Mouse (Mus musculus): Measurements from ENCODE around the gene Lgals3bp.

- TF ChIP-seq CTCF (IDR thresholded peaks at IDR 0.05) = no peak
- no peak for TF ChIP-seq EP300 (IDR thresholded peaks at IDR 0.05; ENCODE audit: insufficient read depth, low read depth, low read length)
Measured at GRCm38 (mm10) chr11:118410073-118410444, 8.2 kb upstream of the Lgals3bp start.

All from heart, adult 2 months (tissue).